Mouse (Mus musculus) testis, postnatal 14 days (tissue): ENCODE measurements around the gene Fam219a.

Source experiments
- DNase-seq: peaks from one replicate; pipeline ENCODE4 v3.0.0; 2021; ENCODE audit warnings: low spot score

Fam219a gene

GRCm38 (mm10) chr4:41470684-41471383 is 98.5 kb downstream of the Fam219a start:
- no peak for DNase-seq

GRCm38 (mm10) chr4:41470051-41470683 is 99.2 kb downstream of the Fam219a start:
- DNase-seq = no peak

- no peak for DNase-seq
Measured at GRCm38 (mm10) chr4:41469199-41469598, 100.1 kb downstream of the Fam219a start.

GRCm38 (mm10) chr4:41468396-41469080 is 100.8 kb downstream of the Fam219a start:
- no peak for DNase-seq
